Mouse (Mus musculus): ENCODE measurements around the gene Tigar.

Gene Tigar

GRCm38 (mm10) chr6:127079867-127080731, 29.3 kb downstream of the Tigar start:
- peak; percentile 55 for DNase-seq

- DNase-seq, result no peak
These were observed 36.5 kb downstream of the Tigar start, which contains the start of gene Fgf23 for GRCm38 (mm10) chr6:127072817-127073216. Gene Fgf23, plus strand, starts transcription at chr6:127072902.

GRCm38 (mm10) chr6:127064815-127065214, 44.5 kb downstream of the Tigar start:
- DNase-seq, result no peak

GRCm38 (mm10) chr6:127063915-127064314, 45.4 kb downstream of the Tigar start:
- DNase-seq, result no peak

- DNase-seq, result no peak
These were observed 49.4 kb downstream of the Tigar start for GRCm38 (mm10) chr6:127059975-127060374.

GRCm38 (mm10) chr6:127056990-127057588, 52.3 kb downstream of the Tigar start:
- no peak for DNase-seq

- no peak for DNase-seq
These were observed 58.5 kb downstream of the Tigar start for GRCm38 (mm10) chr6:127050847-127051246.

GRCm38 (mm10) chr6:127044909-127045308, 64.4 kb downstream of the Tigar start:
- no peak for DNase-seq
